Mouse (Mus musculus) splenic B cell, adult 2 months (primary cell): ENCODE data around the gene Hist1h2bg.
"Not testable (repeated sequence)": the region's sequence is repeated elsewhere in the genome, so short reads cannot be mapped to it uniquely, and the experiment has no call there.

Source experiments
- DNase-seq: peaks from one replicate; pipeline ENCODE4 v3.0.0-alpha.2; 2011; ENCODE audit warnings: low read depth, low spot score
- H3K27me3 ChIP-seq: 2 replicates; pipeline ENCODE4 v1.6.1; 2012; ENCODE audit warnings: mild to moderate bottlenecking, low read length, moderate library complexity, mixed read lengths; ENCODE audit not compliant: control insufficient read depth, poor library complexity, insufficient read depth, severe bottlenecking
- H3K36me3 ChIP-seq: 2 replicates; pipeline ENCODE4 v1.6.1; 2012; ENCODE audit warnings: mild to moderate bottlenecking, low read length, moderate library complexity, mixed read lengths; ENCODE audit not compliant: control insufficient read depth, poor library complexity, insufficient read depth, severe bottlenecking

Hist1h2bg gene

DNA sequence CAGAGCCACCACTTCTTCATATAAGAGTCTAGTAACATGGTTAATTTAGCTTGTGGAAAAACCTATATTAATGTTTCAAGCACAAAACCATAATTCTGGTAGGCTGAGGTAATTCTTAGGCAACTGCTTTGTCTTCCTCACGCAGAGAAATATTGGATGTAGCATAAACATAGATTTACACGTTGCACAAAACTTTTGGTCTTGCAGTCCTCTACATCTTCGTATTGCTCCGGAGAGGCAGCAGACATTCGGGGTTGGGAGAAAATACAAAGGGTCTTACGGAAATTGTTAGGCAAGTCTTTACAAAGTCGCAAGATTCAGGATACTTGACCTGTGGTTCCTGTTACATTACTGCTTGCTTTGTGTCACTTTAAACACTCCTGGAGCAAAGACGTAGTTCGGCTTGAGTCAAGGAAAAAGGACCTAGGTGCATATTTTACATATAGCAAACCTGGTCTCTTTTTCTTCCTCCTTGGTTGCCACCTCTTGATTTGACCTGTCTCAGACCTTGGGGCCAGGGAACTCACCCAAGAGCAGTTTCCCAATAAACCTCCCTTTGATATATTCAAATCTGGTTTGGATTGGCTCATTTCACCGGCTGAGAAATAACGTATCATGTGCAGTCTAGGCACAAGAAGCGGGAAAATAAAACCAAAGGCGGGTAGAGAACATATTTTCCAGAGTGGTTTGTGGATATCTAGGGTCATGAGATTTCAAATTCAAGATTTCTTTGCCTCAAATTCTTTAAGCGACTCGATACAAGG lies 36.6 kb upstream of the Hist1h2bg start:
- DNase-seq: no peak
- H3K27me3 ChIP-seq: no peaks in the 10 kb centered on the region
- no peaks in the 10 kb centered on the region for H3K36me3 ChIP-seq

DNA sequence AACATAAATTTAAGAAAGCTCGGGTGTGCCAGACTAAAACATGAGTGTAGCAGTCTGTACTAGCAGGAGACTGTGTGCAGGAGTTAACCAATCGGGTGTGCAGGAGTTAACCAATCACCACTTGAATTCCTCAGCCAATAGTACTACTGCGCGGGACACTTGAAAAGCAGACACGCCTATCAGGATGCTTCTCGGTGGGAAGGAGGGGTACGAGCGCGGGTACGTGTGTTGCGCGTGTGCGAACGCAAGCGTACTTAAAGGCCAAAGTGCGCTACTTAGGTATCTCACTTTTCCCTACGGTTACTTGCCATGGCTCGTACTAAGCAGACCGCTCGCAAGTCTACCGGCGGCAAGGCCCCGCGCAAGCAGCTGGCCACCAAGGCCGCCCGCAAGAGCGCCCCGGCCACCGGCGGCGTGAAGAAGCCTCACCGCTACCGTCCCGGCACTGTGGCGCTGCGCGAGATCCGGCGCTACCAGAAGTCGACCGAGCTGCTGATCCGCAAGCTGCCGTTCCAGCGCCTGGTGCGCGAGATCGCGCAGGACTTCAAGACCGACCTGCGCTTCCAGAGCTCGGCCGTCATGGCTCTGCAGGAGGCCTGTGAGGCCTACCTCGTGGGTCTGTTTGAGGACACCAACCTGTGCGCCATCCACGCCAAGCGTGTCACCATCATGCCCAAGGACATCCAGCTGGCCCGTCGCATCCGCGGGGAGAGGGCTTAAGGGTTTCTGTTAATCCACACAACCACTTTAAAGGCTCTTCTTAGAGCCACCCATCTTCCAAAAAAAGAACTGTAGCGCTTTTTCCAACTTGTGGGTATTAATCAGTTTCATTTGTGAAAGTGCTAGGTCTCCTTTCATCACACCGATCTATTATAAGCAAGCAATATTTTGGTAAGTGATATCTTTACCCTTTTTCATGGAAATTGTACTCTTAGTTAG lies 35.8 kb upstream of the Hist1h2bg start, which contains the start of gene Hist1h3g:
Hist1h3g (plus strand) TSS at position 286 of the 939 bp plus-strand sequence.
- DNase-seq: peak; percentile 92
- not testable (repeated sequence) for H3K27me3 ChIP-seq, H3K36me3 ChIP-seq

DNA sequence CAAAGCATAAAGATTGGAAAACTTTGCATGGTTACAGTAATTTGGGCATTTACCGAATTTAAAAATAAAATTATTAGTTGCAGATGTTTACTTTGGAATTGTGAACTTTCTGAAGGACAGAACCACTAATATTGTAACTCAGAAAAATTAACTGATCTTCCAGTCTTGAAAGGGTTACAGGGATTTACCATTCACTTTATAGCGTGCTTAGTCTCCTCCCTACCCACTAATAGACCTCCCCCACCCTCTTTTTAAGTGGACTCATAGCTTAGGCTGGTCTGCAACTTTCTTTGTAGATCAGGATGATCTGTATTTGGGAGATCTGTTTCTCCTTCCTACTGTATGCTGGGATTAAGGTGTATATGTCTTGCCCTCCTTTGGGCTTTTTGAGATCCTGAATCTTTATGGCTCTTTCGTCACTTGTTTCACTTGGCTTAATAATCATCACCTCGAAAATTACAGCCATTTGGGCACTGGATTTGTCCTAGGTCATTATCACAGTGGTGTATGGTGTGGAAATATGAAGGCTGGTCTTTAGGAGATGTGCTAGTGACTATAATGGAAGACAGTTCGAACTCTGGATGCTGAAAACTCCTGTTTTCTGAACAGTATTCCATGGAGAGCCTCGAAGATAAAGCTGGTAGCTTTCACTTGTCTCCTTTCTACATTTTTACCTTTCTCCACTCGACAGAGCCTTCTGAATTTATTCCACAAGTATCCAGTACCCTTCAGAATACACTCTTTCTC lies 34.9 kb upstream of the Hist1h2bg start:
- Histone ChIP-seq H3K27me3 (no peaks in the 10 kb centered on the region), H3K36me3 (no peaks in the 10 kb centered on the region)
- DNase-seq: no peak

DNA sequence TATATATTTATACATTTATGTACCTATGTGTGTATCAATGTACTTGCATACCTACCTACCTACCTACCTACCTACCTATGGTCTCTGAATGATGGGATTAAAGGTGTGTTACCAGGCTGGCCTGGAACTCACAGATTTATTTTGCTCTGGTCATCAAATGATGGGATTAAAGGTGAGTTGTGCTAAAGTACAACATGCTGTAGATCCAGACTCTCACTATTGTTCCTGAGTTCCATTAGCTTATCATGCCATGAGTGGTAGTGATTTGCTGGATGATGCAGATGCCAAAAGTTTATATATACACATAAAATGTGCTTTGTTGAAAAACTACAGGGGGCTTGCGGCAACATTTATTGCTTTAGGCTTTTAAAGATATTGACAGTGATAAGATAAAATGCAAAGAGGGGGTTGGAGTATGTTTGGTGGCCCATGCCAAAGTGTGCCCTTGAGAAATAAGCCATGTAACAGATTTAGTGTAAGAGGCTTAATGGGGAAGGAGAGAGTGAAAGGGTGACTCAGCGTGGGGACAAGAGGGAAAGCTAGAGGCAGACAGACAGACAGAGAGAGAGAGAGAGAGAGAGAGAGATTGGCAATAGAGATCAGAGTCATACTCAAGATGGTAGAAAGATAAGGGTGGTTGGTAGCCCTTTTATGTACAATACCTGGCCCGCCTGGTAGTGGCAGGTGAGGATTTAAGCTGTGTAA lies 34.0 kb upstream of the Hist1h2bg start:
- H3K36me3 ChIP-seq: no peaks in the 10 kb centered on the region
- no peaks in the 10 kb centered on the region for H3K27me3 ChIP-seq
- no peak for DNase-seq

DNA sequence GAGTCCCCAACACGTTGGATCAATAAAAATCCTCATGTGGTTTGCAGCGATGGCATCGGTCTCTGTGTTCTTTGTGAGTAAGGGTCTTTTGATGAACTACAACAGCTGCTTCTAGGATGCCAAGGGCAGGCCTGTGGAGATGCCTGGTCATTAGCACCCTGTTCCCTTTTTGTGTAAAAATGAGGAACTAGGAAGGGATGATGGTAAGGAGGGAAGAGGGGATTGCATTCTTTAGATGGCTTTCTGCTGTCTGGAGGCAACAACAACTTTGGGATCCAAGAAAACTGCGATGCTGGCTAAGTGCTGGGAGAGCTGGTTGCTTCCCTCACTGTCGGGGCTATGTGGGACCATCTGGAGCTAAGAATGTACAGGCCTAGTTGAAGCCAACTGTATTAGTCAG lies 32.9 kb upstream of the Hist1h2bg start:
- Histone ChIP-seq H3K27me3 (no peaks in the 10 kb centered on the region), H3K36me3 (no peaks in the 10 kb centered on the region)
- DNase-seq: no peak

DNA sequence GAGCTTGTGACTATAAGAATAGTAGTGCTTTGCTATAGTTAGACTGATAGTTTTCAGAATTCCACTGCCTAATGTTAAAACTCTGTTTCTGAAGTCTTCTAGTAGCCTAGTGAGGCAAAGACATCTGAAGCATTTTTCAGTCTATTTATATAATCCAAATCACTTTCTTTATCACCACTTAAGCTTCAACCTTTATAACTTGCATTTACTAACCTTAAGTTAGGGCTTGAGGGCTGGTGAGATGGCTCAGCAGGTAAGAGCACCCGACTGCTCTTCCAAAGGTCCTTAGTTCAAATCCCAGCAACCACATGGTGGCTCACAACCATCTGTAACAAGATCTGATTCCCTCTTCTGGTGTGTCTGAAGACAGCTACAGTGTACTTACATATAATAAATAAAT lies 31.4 kb upstream of the Hist1h2bg start:
- DNase-seq, H3K27me3 ChIP-seq, H3K36me3 ChIP-seq: not testable (repeated sequence)

DNA sequence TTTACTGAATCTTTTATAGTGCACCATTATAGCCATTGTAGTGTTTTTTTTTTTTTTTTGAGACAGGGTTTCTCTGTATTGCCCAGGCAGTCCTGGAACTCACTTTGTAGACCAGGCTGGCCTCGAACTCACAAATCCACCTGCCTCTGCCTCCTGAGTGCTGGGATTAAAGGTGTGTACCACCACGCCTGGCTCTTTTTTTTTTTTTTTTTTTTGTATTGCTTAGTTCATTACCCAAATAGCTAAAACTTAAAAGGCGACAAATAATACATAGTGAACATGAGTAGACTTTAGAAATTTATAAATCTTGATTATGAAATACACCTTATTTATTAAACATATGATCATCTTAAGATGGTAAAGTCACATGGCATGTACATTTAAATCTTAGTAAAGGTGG lies 29.7 kb upstream of the Hist1h2bg start:
- Histone ChIP-seq H3K36me3 (0 out of 2 replicates have a peak, but pooled peaks cover 2% of the 10 kb centered on the region), H3K27me3 (no peaks in the 10 kb centered on the region)
- DNase-seq: no peak

DNA sequence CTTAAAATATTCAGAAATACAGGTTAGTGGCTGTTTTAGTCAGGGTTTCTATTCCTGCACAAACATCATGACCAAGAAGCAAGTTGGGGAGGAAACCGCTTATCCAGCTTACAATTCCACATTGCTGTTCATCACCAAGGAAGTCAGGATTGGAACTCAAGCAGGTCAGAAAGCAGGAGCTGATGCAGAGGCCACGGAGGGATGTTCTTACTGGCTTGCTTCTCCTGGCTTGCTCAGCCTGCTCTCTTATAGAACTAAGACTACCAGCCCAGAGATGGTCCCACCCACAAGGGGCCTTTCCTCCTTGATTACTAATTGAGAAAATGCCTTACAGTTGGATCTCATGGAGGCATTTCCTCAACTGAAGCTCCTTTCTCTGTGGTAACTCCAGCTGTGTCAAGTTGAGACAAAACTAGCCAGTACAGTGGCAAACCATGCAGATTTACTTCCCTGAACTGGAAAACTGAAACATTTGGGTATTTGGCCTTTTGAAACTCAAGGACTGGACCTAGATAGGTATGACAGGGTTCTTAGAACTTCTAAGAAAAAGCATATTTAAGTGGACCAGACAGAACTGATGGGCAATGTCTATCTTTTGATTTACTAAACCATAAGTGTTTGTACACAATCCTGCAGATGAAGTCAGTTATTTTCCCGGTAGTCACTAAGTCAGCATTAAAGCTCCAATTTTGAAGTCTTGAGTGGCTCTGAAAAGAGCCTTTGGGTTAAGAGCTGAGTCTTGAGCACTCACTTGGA lies 28.8 kb upstream of the Hist1h2bg start:
- not testable (repeated sequence) for DNase-seq, H3K36me3 ChIP-seq, H3K27me3 ChIP-seq

DNA sequence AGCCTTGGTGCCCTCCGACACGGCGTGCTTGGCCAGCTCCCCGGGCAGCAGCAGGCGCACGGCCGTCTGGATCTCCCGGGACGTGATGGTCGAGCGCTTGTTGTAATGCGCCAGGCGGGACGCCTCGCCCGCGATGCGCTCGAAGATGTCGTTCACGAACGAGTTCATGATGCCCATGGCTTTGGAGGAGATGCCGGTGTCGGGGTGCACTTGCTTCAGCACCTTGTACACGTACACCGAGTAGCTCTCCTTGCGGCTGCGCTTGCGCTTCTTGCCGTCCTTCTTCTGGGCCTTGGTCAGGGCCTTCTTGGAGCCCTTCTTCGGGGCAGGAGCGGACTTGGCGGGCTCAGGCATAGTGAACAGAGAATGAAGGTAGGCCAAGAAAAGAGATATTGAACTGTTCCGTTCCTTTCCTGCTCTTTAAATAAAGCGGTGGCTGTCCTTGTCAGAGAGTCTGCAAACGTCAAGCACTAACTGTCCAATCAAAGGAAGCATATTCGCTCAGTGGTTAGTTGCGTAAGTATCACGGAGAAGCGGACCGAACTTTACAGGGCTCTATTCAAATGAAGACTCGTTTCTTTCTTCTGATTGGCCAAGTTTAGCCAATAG lies 28.1 kb upstream of the Hist1h2bg start, which contains the start of gene Hist1h2bh:
Hist1h2bh (minus strand) TSS at position 394 of the 609 bp plus-strand sequence.
- H3K27me3 ChIP-seq, H3K36me3 ChIP-seq: not testable (repeated sequence)
- DNase-seq: peak; percentile 97

DNA sequence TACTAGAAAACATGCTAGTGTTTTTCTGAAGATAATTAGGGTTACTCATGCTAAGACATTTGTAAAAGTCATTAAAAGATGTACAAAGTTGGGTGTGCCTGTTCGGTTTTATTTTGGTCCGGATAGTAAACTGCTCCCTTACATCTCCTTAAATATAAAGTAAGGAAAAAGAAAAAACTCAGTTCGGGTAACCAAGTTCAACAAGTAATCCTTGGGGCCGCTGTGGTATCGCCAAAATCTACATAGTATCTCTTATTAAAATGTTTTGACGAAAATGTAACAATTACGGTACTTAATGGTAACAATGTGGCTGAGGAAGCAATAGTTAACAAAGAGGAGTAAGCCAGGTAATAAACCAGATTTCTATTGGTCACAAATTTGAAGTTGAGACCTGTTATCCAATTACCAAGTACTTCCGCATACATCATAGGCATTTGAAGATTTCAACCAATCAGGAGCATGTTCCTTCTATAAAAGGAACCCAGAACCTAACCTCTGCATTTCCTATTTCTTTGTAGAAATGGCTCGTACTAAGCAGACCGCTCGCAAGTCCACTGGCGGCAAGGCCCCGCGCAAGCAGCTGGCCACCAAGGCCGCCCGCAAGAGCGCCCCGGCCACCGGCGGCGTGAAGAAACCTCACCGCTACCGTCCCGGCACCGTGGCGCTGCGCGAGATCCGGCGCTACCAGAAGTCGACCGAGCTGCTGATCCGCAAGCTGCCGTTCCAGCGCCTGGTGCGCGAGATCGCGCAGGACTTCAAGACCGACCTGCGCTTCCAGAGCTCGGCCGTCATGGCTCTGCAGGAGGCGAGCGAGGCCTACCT lies 27.0 kb upstream of the Hist1h2bg start, which contains the start of gene Hist1h3f:
Hist1h3f (plus strand) TSS at position 88 of the 822 bp plus-strand sequence.
- no peaks in the 10 kb centered on the region for H3K27me3 ChIP-seq
- peak; percentile 96 for DNase-seq
- H3K36me3 ChIP-seq: 0 out of 2 replicates have a peak, but pooled peaks cover 2% of the 10 kb centered on the region

DNA sequence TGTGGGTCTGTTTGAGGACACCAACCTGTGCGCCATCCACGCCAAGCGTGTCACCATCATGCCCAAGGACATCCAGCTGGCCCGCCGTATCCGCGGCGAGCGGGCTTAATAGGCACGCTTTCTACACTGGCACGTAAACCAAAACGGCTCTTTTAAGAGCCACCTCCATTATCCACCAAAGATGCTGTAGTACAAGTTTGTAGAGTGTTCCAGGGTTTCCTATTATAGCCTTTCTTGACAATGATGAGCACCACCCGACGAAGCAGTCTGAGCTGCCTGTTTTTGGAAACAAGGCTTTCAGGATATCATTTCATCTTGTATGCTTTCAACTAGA lies 26.4 kb upstream of the Hist1h2bg start:
- not testable (repeated sequence) for H3K27me3 ChIP-seq, DNase-seq, H3K36me3 ChIP-seq

DNA sequence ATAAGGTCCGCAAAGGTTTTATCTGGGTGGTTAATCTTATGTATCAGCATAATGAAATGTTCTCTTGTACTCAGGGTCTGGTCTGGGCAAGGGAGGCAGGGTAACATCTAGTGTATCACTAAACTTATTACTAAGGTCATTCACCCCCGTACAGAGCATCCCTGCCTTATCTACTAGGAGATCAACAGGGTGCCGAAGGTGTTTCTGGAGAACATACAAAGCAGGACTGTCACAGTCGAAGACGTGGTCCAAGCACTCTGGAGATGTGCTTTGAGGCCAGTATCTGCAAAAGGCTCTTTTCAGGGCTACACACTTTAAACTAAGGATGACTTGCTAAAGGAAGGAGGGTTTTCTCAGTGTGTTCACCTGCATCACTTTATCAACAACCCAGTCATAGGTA lies 24.5 kb upstream of the Hist1h2bg start:
- Histone ChIP-seq H3K27me3 (no peaks in the 10 kb centered on the region), H3K36me3 (0 out of 2 replicates have a peak, but pooled peaks cover 2% of the 10 kb centered on the region)
- no peak for DNase-seq
